21 mouse cellular contexts compared by ENCODE assay signal in the genomic region with DNA sequence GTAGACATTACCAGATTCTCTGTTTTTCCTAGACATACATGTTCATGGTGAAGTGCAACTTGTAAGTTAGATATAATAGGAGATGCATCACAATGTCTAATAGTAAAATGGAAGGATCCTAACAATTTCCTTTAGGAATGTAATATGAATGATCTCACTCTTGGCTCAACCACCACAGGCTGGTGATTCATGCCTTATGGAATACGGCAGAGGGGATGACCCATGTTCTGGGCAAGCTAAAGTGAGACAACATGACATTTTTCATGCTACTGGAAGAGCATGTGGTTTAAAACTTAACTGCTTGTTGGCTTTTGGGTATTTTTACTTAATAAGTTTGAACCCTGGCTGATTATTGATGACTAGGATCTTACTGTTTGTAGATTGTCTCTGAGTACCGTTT. TPM values are rescaled to one million over a fixed set of nuclear protein-coding genes. Genes with fewer than 3 reads are reported as not detected.
A peak's percentile ranks its signal among the peaks of the same experiment; 100 is the strongest.
DNase-seq lines count a peak whose midpoint lies in the region; ATAC-seq and TF ChIP-seq lines count a peak whose summit lies in the region.
"Had no signal": no experiment of that assay in that cellular context is flagged by ENCODE, and none has a peak within 500 bp of the region (broad histone marks: within the 10 kb centered on the region; RNA-seq: fewer than 3 reads in every experiment).

No protein-coding gene starts in this region.

- H3K27me3 ChIP-seq in lung, postnatal 0 days (replicated peaks; ENCODE audit: insufficient read depth, low read length): no peaks in the 10 kb centered on the region
- no peaks in the 10 kb centered on the region for H3K27me3 ChIP-seq in intestine, embryonic 16.5 days (replicated peaks; ENCODE audit: control insufficient read depth, insufficient read depth, low read length)
- H3K27me3 ChIP-seq: forebrain, embryonic 12.5 days; hindbrain, embryonic 15.5 days; intestine, embryonic 15.5 days; midbrain, embryonic 12.5 days; neural tube, embryonic 12.5 days had no signal

- no peaks in the 10 kb centered on the region for H3K4me1 ChIP-seq in lung, postnatal 0 days (ENCODE audit: insufficient read depth, low read depth, low read length)
- no peaks in the 10 kb centered on the region for H3K4me1 ChIP-seq in lung, adult 2 months (ENCODE audit: control insufficient read depth, insufficient read depth, low read length)
- H3K4me1 ChIP-seq in intestine, embryonic 16.5 days (ENCODE audit: control insufficient read depth, insufficient read depth, low read length): no peaks in the 10 kb centered on the region
- H3K4me1 ChIP-seq: forebrain, embryonic 12.5 days; heart, embryonic 10.5 days; hindbrain, embryonic 15.5 days; intestine, embryonic 15.5 days; midbrain, embryonic 12.5 days; neural tube, embryonic 12.5 days had no signal

- no peak for TF ChIP-seq POLR2A in lung, adult 2 months (IDR thresholded peaks at IDR 0.05; ENCODE audit: borderline replicate concordance, extremely low read depth, low read depth, low read length)

- 70% methylated on average over 2 of the region's 2 CpGs for WGBS in lung, postnatal 0 days
- 53% methylated on average over 2 of the region's 2 CpGs for WGBS in lung, adult 2 months
- WGBS in intestine, embryonic 16.5 days: 64% methylated on average over 2 of the region's 2 CpGs

- no peak overlapping the region for H3K4me3 ChIP-seq in lung, postnatal 0 days (ENCODE audit: low read depth, low read length)
- H3K4me3 ChIP-seq in lung, adult 2 months (replicated peaks; ENCODE audit: extremely low read depth, low read depth, low read length): no peak overlapping the region
- no peak overlapping the region for H3K4me3 ChIP-seq in intestine, embryonic 16.5 days (ENCODE audit: low read length)
- H3K4me3 ChIP-seq: forebrain, embryonic 12.5 days; heart, embryonic 10.5 days; hindbrain, embryonic 15.5 days; intestine, embryonic 15.5 days; layer of hippocampus, adult 2 months; left cerebral cortex, adult 2 months; midbrain, embryonic 12.5 days; neural tube, embryonic 12.5 days had no signal

- H3K9ac ChIP-seq in lung, postnatal 0 days (replicated peaks; ENCODE audit: low read depth): no peak overlapping the region
- H3K9ac ChIP-seq in intestine, embryonic 16.5 days (ENCODE audit: low read depth, low read length): no peak overlapping the region
- H3K9ac ChIP-seq: forebrain, embryonic 12.5 days; hindbrain, embryonic 15.5 days; intestine, embryonic 15.5 days; midbrain, embryonic 12.5 days; neural tube, embryonic 12.5 days had no signal

- H3K4me2 ChIP-seq in lung, postnatal 0 days (replicated peaks; ENCODE audit: low read depth, low read length): no peak overlapping the region
- no peak overlapping the region for H3K4me2 ChIP-seq in intestine, embryonic 16.5 days (ENCODE audit: low read depth, low read length)
- H3K4me2 ChIP-seq: forebrain, embryonic 12.5 days; hindbrain, embryonic 15.5 days; intestine, embryonic 15.5 days; midbrain, embryonic 12.5 days; neural tube, embryonic 12.5 days had no signal

- TF ChIP-seq CTCF in lung, postnatal 0 days (IDR thresholded peaks at IDR 0.05): no peak
- TF ChIP-seq CTCF in lung, adult 2 months (IDR thresholded peaks at IDR 0.05; ENCODE audit: insufficient read depth, low read length): no peak

- peak; percentile 15 for DNase-seq in gastrocnemius, adult 18-20 months (ENCODE audit: low spot score)
- DNase-seq in gastrocnemius, postnatal 25 days: no peak
- DNase-seq in lung, postnatal 0 days (ENCODE audit: low spot score): peak; percentile 49
- no peak for DNase-seq in lung, adult 2 months
- DNase-seq in Muller cell, postnatal 12 days (ENCODE audit: inconsistent ontology term): peak; percentile 78
- peak; percentile 25 for DNase-seq in lung, postnatal 36 days
- DNase-seq: gastrocnemius, postnatal 14 days; heart, postnatal 36 days; left cerebral cortex, postnatal 4 days; liver; right cerebral cortex, adult 18-20 months had no signal

- no peak for TF ChIP-seq EP300 in lung, postnatal 0 days (IDR thresholded peaks at IDR 0.05)

- H3K36me3 ChIP-seq in lung, postnatal 0 days (ENCODE audit: insufficient read depth, low read length): no peaks in the 10 kb centered on the region
- H3K36me3 ChIP-seq in intestine, embryonic 16.5 days (ENCODE audit: control insufficient read depth, insufficient read depth, low read length): no peaks in the 10 kb centered on the region
- H3K36me3 ChIP-seq: forebrain, embryonic 12.5 days; heart, embryonic 10.5 days; hindbrain, embryonic 15.5 days; intestine, embryonic 15.5 days; midbrain, embryonic 12.5 days; neural tube, embryonic 12.5 days had no signal

- no peaks in the 10 kb centered on the region for H3K9me3 ChIP-seq in lung, postnatal 0 days (ENCODE audit: low read length)
- H3K9me3 ChIP-seq in intestine, embryonic 16.5 days (ENCODE audit: control insufficient read depth, low read length): no peaks in the 10 kb centered on the region
- H3K9me3 ChIP-seq: forebrain, embryonic 12.5 days; heart, embryonic 10.5 days; hindbrain, embryonic 15.5 days; intestine, embryonic 15.5 days; midbrain, embryonic 12.5 days; neural tube, embryonic 12.5 days had no signal

- peak; percentile 28; the same call in 1 of the 2 replicates for ATAC-seq in lung, postnatal 0 days
- ATAC-seq in intestine, embryonic 16.5 days: no peak
- ATAC-seq in megakaryocyte progenitor cell, adult 5-6 weeks (replicated peaks; ENCODE audit: poor library complexity): no peak
- ATAC-seq: intestine, embryonic 15.5 days had no signal

- no peak overlapping the region for H3K27ac ChIP-seq in lung, postnatal 0 days (ENCODE audit: low read length)
- H3K27ac ChIP-seq in intestine, embryonic 16.5 days (ENCODE audit: low read length): no peak overlapping the region
- H3K27ac ChIP-seq: forebrain, embryonic 12.5 days; heart, embryonic 10.5 days; hindbrain, embryonic 15.5 days; intestine, embryonic 15.5 days; layer of hippocampus, adult 2 months; left cerebral cortex, adult 2 months; midbrain, embryonic 12.5 days; neural tube, embryonic 12.5 days had no signal

RNA-seq across cellular contexts. Expression of a gene that starts 50.4 kb away (rescaled TPM):
- 10 to 100 TPM in 1 of 2 experiments, 1 to 10 TPM in 1; 9.9 to 12.6 TPM for total RNA-seq in gastrocnemius, adult 18-20 months (2021)
- 10 to 100 TPM; 12.6 to 14.1 TPM for total RNA-seq in gastrocnemius, postnatal 25 days (2021)
- 108 and 113 TPM in 2 replicates for polyA plus RNA-seq in lung, postnatal 0 days (2015; fragmentation: Nextera tagmentation; extraction: Ambion mirVana)
- polyA plus RNA-seq in lung, adult 2 months (2012; rRNA removed): 41.0 and 49.6 TPM in 2 replicates
- 12.4 and 13.3 TPM in 2 replicates for polyA plus RNA-seq in intestine, embryonic 16.5 days (2015; fragmentation: Nextera tagmentation; extraction: Ambion mirVana)
- 0.29 and 0.52 TPM in 2 replicates for total RNA-seq in megakaryocyte progenitor cell, adult 5-6 weeks (2015)
- total RNA-seq in megakaryocyte progenitor cell, adult 5-6 weeks (2017): 0.14 and 0.29 TPM in 2 replicates

Comparison
In these comparisons a context has a peak if more than half of its experiments do, and no peak if none do; other contexts are left out.
1. DNase-seq: peak in gastrocnemius, adult 18-20 months (single experiment), lung, postnatal 0 days (single experiment), Muller cell, postnatal 12 days (single experiment) and lung, postnatal 36 days (single experiment); none in gastrocnemius, postnatal 25 days (single experiment) and lung, adult 2 months (single experiment).
2. RNA of a gene that starts 50.4 kb away (total RNA-seq): 12.6 to 14.1 TPM in gastrocnemius, postnatal 25 days and 9.9 to 12.6 TPM in gastrocnemius, adult 18-20 months; 0.14 to 0.52 TPM in megakaryocyte progenitor cell, adult 5-6 weeks; every median in the first group is over 4 times any median in the second.